Mouse (Mus musculus) forebrain, postnatal 0 days (tissue): Measurements from ENCODE around the gene Ctrc. TPM values are rescaled to one million over a fixed set of nuclear protein-coding genes. Genes with fewer than 3 reads are reported as not detected.

Experiments
- ATAC-seq: fragments of 200-750 bp; cut with Nextera tagmentation; 2 replicates; pipeline ENCODE4 v1.8.0; 2017; ENCODE audit warnings: mild to moderate bottlenecking, moderate library complexity
- DNase-seq: peaks from one replicate; pipeline ENCODE4 v3.0.0-alpha.2; 2015
- H3K27ac ChIP-seq: fragments of 300-500 bp; sonication (generic); 2 replicates; pipeline ENCODE4 v1.5.1; 2014; ENCODE audit warnings: low read depth, mild to moderate bottlenecking, antibody characterized with exemption, low read length, moderate library complexity, mixed read lengths
- H3K27me3 ChIP-seq: fragments of 300-500 bp; sonication (generic); 2 replicates; pipeline ENCODE4 v1.6.1; 2014; ENCODE audit warnings: mild to moderate bottlenecking, low read length, mixed read lengths; ENCODE audit not compliant: insufficient read depth
- H3K36me3 ChIP-seq: fragments of 300-500 bp; sonication (generic); 2 replicates; pipeline ENCODE4 v1.6.1; 2014; ENCODE audit warnings: mild to moderate bottlenecking, moderate library complexity; ENCODE audit not compliant: insufficient read depth
- H3K4me1 ChIP-seq: fragments of 300-500 bp; sonication (generic); 2 replicates; pipeline ENCODE4 v1.6.1; 2014; ENCODE audit warnings: antibody characterized with exemption; ENCODE audit not compliant: insufficient read depth
- H3K4me2 ChIP-seq: fragments of 300-500 bp; sonication (generic); 2 replicates; pipeline ENCODE4 v1.6.1; 2014; ENCODE audit warnings: low read depth, mild to moderate bottlenecking, moderate library complexity
- H3K4me3 ChIP-seq: fragments of 300-500 bp; sonication (generic); 2 replicates; pipeline ENCODE4 v1.5.1; 2014; ENCODE audit warnings: low read depth, low read length, mixed read lengths
- H3K9ac ChIP-seq: fragments of 300-500 bp; sonication (generic); 2 replicates; pipeline ENCODE4 v1.6.1; 2014; ENCODE audit warnings: mild to moderate bottlenecking
- H3K9me3 ChIP-seq: fragments of 300-500 bp; sonication (generic); 2 replicates; pipeline ENCODE4 v1.6.1; 2016; ENCODE audit warnings: low read length
- CTCF ChIP-seq: sonication (generic); IDR thresholded peaks from 2 replicates; pipeline ENCODE4 v1.5.1; 2016; ENCODE audit warnings: antibody characterized with exemption, control low read depth, low read depth
- WGBS: fragments of 180-500 bp; shearing (Covaris S2); extraction: QIAGEN DNeasy Blood & Tissue Kit; methylation state at CpG from one replicate; pipeline ENCODE4 v1.1.7; 2014; 5-methylcytosine and 5-hydroxymethylcytosine counted together
- polyA plus RNA-seq: library from polyadenylated mRNA; unstranded; fragments of >200 nt; fragmentation: Nextera tagmentation; extraction: Ambion mirVana; gene quantifications from 2 replicates; pipeline ENCODE4 v1.2.1, GENCODE M21; 2015
- total RNA-seq: library from RNA; depleted of rRNA; stranded (reverse); fragments of >200 nt; gene quantifications from 2 replicates; pipeline ENCODE4 v1.2.3, GENCODE M21; 2014; rRNA removed

Ctrc gene
- total RNA-seq: not detected in 2 replicates
- not detected in 2 replicates for polyA plus RNA-seq

DNA sequence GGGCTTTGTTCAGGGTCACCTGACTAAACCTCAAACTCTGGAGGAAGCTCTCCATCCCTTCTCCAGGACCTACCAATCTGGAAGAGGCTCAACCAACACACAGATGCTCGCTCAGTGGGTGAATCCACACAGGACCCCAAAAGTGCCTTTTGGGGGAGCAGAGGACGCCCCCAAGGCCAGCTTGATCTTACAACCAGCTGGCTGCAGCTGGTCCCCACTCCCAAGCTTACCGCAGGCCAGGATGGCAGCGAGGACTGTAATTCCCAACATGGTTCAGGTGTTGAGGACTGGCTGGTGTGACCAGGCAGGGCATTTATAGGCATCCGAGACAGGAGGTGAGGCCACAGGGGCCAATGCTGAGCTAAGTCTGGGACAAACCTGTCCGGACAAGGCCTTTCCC, at the start of gene Ctrc:
Ctrc (minus strand) TSS at position 361 of the 400 bp plus-strand sequence.
- ATAC-seq: no peak

DNA sequence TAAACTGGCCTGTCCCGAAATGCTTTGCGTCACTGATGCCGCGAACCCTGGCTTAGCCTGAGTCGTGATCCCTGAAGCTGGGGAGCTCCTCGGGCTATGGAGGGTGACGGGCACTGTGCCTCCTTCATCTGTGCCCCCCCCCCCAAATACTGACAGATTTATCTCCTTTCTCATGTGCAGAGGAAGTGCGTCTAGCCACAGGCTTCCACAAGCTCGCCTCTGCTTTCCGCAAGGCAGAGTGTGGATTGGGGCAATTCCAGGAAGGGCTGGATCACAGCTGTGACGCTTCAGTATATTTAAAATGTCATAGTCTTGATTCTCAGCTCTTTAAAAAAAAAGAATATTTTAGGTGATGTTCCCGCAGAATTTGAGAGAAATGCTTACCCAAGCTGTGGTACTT, 49.6 kb upstream of the Ctrc start:
- Histone ChIP-seq H3K9ac (no peak overlapping the region), H3K27ac (no peak overlapping the region), H3K27me3 (no peaks in the 10 kb centered on the region), H3K4me1 (peaks cover 11% of the 10 kb centered on the region; the same call in 1 of the 2 replicates), H3K9me3 (no peaks in the 10 kb centered on the region), H3K4me2 (no peak overlapping the region), H3K36me3 (no peaks in the 10 kb centered on the region), H3K4me3 (no peak overlapping the region)
- ATAC-seq (no peak), DNase-seq (no peak)
- WGBS: 73% methylated on average over 12 of the region's 12 CpGs
- TF ChIP-seq CTCF: no peak

More for the DNA sequence above, at the start of gene Ctrc:
- TF ChIP-seq CTCF: no peak
- no peak within 1 kb of the TSS for H3K4me2 ChIP-seq
- H3K9ac ChIP-seq: no peak within 1 kb of the TSS
- no peaks in the 10 kb centered on the region for H3K36me3 ChIP-seq
- DNase-seq: no peak
- H3K4me3 ChIP-seq: no peak within 1 kb of the TSS
- WGBS: 89% methylated on average over 6 of the region's 6 CpGs
- no peaks in the 10 kb centered on the region for H3K27me3 ChIP-seq
- no peaks in the 10 kb centered on the region for H3K4me1 ChIP-seq
- H3K27ac ChIP-seq: no peak within 1 kb of the TSS
- no peaks in the 10 kb centered on the region for H3K9me3 ChIP-seq

DNA sequence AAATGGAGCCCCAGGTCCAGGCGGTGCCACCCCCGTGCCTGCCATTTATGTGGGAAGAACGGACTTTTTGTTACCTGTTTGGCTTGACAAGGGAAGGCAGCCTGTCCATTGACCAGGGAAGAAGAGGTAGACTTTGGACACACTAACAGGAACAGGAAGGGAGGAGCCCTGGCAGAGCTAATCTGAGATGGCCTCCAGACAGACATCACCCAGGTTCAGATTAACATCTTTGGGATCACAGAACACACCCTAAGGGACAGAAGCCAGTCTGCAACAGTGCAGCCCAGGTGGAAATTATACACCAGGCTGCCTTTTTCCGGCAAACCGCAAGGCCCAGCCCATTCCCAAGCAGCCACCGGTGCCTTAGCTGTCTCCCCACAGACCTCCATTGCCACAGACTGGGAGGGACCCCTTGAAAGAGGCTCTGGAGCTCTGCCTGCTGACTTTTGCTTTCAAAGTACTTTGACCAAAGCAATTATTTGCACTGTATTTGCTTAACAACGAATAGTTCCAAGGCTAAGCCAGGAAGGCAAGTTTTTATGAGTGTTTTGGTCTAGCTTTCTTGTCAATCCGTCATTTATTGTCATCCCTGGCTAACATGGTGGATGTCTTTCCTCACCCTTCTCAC, 47.1 kb upstream of the Ctrc start:
- no peak for DNase-seq
- H3K27ac ChIP-seq: no peak overlapping the region
- H3K4me2 ChIP-seq: no peak overlapping the region
- 0 out of 2 replicates have a peak, but pooled peaks cover 4% of the 10 kb centered on the region for H3K4me1 ChIP-seq
- no peak for ATAC-seq
- H3K36me3 ChIP-seq: no peaks in the 10 kb centered on the region
- TF ChIP-seq CTCF: no peak
- H3K4me3 ChIP-seq: no peak overlapping the region
- H3K9ac ChIP-seq: no peak overlapping the region
- 89% methylated on average over 8 of the region's 8 CpGs for WGBS
- no peaks in the 10 kb centered on the region for H3K9me3 ChIP-seq
- H3K27me3 ChIP-seq: no peaks in the 10 kb centered on the region

DNA sequence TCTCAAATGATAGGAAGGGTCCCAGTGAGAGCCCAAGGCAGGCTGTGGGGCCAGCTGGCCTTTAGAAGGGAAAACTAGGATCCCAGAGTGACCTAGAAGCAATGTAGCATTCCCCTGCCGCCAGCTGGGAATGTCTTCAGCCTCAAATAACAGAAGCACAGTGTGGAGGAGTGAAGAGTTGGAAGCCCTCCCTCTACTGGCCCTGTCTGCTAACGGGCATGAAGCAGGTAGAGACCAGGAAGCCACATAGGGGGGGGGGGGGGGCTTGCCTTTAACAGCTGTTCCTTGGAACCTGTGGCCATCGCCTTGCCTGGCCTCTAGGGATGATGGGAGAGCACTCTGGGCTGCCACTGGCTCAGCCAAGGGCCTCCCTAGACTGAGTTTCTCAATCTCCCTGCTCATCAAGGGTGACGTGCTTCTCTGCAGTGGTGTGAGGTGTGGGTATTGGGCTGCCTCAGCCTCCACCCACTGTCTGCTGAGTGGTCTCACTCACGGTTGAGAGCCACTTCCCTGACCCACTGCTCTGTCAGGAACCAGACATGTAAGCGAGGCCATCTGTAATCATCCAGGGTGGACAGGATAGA, 40.3 kb upstream of the Ctrc start:
- ATAC-seq: no peak
- TF ChIP-seq CTCF: no peak
- Histone ChIP-seq H3K4me1 (no peaks in the 10 kb centered on the region), H3K4me3 (no peak overlapping the region), H3K9ac (no peak overlapping the region), H3K27ac (no peak overlapping the region), H3K9me3 (no peaks in the 10 kb centered on the region), H3K4me2 (no peak overlapping the region), H3K27me3 (no peaks in the 10 kb centered on the region), H3K36me3 (no peaks in the 10 kb centered on the region)
- WGBS: 60% methylated on average over 6 of the region's 6 CpGs
- no peak for DNase-seq

DNA sequence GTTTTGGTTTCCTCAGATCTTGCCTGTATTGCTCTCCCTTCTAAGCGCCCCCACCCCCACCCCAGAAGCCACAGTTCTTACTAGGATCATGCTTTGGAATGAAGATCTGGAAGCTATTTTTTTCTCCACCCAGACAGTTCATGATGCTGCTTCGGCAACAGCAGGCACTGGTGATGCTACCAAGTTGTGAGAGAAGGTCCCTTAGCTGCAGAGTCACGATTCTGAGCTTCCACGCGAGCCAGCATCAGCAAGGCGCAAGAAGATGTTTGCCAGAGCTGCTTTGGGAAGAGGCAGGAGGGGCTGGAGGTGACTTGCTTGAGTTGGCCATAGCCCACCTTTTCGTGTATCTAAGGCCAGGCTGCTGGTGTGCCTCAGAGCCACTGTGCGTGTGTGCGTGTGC, 39.3 kb upstream of the Ctrc start:
- Histone ChIP-seq H3K9me3 (no peaks in the 10 kb centered on the region), H3K4me1 (no peaks in the 10 kb centered on the region), H3K4me3 (no peak overlapping the region), H3K27me3 (no peaks in the 10 kb centered on the region), H3K4me2 (no peak overlapping the region), H3K9ac (no peak overlapping the region), H3K27ac (no peak overlapping the region), H3K36me3 (no peaks in the 10 kb centered on the region)
- ATAC-seq (no peak), DNase-seq (no peak)
- 81% methylated on average over 9 of the region's 9 CpGs for WGBS
- TF ChIP-seq CTCF: no peak

DNA sequence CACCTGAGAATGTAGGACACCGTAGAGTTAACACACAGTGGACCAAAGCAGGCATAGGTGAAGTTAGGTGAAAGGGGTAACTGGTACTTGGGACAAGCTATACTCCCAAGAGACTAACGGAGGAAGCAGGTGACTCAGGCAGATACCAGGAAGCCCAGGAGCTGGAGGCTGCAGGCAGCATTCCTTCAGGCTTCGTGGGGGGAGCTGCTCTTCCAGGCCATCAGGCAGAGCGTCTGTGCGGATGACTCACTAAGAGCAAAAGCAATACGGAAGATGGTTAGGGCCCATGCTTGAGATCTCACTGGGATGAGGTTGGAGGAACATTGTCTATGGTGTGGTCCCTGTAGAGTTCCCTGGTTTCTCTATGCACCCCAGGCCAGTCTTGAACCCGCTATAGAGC, 36.7 kb upstream of the Ctrc start:
- Histone ChIP-seq H3K27ac (no peak overlapping the region), H3K4me2 (no peak overlapping the region), H3K4me3 (no peak overlapping the region), H3K9me3 (no peaks in the 10 kb centered on the region), H3K27me3 (no peaks in the 10 kb centered on the region), H3K36me3 (no peaks in the 10 kb centered on the region), H3K9ac (no peak overlapping the region), H3K4me1 (no peaks in the 10 kb centered on the region)
- DNase-seq: no peak
- TF ChIP-seq CTCF: no peak
- no peak for ATAC-seq
- 88% methylated on average over 7 of the region's 7 CpGs for WGBS

DNA sequence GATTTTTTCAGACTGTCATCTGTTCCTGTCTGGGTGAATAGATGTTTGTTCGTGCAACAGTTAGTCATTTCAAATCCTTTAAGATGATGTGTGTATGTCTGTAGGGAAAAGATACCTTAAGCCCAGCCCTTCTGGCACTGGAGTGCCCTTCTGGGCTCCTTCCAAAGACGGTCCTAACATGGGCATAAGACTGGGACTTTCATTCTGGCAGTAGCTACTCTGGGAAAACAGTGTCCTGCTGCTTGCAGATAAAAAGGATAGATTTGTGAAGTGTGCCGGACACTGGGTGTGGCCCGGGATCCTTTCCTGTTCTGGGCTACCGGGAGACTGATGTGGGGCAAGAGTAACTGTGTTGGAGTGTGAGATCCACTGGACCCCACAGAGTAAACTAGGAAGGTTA, 35.8 kb upstream of the Ctrc start:
- ATAC-seq: no peak
- no peak overlapping the region for H3K4me3 ChIP-seq

More for the DNA sequence above, 35.8 kb upstream of the Ctrc start:
- no peaks in the 10 kb centered on the region for H3K27me3 ChIP-seq
- 75% methylated on average over 5 of the region's 5 CpGs for WGBS
- TF ChIP-seq CTCF: no peak
- no peak for DNase-seq
- no peaks in the 10 kb centered on the region for H3K9me3 ChIP-seq
- H3K4me1 ChIP-seq: no peaks in the 10 kb centered on the region
- no peak overlapping the region for H3K9ac ChIP-seq
- H3K27ac ChIP-seq: no peak overlapping the region
- no peak overlapping the region for H3K4me2 ChIP-seq
- H3K36me3 ChIP-seq: no peaks in the 10 kb centered on the region
